Mouse (Mus musculus): ENCODE data around the gene Hnrnpk.
"Not testable (repeated sequence)": the region's sequence is repeated elsewhere in the genome, so short reads cannot be mapped to it uniquely, and the experiment has no call there.

Gene Hnrnpk

DNA sequence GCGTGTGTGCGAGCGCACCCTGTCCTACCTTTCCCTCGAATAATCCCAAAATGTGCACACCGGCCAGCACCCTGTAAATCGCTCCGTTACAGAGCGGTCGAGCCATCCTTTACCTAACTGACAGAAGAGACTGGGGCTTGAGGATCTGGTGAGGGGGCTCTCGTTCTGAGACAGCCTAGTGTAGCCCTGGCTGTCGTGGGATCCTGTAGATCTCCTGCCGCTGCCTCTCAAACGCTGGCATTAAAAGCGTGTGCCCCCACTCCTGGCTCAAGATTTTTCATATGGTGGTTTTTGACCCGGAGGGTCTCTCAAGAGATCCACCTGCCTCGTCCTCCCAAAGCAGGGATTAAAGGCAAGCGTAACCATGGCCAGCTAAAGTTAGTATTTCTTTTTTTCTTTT, at the start of gene Hnrnpk:
Gene Hnrnpk (minus strand): TSS at position 101 of the 400 bp plus-strand sequence.
- DNase-seq = not testable (repeated sequence)

DNA sequence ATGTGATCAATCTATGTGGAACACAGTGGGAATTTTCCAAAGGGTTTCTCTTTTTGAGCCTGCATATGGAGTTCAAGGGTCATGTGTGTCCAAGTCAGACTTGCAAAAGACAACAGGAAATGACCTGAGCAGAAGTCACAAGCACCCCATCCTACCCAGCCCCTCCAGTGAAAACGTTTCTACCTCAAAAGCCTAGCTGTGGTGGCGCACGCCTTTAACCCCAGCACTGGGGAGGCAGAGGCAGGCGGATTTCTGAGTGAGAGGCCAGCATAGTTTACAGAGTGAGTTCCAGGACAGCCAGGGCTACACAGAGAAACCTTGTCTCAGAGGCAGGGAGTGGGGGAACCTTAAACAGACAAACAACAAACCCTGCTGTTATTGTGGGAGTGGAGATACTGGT, 49.1 kb upstream of the Hnrnpk start:
- DNase-seq = no peak

DNA sequence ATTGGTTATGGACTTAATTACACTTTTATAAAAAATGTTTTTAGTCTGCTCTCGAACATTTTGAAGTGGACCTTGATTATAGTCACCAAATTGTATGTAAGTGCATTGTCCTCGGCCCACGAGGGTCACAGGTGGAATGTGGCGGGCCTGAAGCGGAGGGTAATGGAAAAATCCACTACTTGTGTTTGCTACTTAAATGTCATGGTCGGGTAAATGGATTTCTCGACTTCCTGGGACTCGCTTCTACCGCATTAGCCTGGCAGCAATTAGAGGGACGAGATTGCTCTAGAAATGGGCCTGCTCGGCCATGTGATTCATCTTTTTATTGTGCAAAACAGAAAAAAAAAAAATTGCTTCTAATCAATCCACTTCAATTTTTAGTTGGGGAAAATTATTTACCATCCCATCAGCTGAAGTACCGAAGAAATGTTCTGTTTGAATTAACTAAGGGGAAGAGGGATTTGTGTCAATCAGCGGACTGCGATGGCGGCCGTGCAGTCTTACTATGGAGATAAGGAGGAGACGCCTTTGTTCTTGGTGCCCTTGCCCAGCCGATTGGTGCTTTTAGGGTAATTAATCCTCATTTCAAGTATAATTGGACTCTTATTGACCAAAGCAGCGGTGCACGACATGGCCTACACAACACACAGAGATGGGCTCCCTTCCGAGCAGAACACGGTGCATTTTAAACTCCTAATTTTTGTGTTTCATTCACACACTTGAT, 47.5 kb upstream of the Hnrnpk start:
- DNase-seq = no peak

DNA sequence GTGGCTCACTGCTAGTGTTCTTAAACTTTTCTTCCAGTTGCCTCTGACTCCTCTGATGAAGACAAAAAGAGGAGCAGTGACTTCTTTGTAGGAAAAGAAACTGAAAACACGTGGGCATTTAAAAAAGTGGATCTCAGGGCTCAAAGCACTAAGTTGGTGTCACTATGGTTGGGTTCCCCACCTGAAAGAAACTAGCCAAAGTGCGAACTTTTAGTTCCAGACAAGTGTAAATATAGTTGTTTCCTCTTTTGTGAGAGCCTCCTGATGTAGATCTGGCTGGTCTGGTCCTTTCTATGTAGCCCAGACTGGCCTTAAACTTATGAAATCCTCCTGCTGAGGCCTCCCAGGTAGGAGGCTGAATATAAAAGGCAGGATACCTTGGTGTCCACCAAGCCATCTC, 43.4 kb upstream of the Hnrnpk start:
- no peak for DNase-seq

DNA sequence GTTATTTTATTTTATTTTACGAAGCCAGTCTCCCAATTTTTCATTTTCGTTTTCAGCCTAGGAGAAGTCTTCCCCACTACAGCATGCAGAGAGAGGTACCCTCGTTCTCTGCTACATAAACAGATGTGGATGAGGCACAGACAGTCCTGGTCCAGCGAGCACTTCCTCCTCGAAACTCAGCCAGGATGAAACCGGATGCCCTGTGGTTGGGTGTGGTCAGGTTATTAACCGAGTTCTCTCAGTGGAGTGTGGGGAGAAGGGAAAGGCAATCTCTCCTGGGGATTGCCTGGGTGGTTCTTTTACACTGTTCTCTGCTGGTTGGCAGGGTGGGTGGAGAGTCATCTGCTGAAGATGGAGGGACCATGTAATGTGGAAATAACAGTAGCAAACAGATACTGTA, 40.6 kb upstream of the Hnrnpk start:
- no peak for DNase-seq

DNA sequence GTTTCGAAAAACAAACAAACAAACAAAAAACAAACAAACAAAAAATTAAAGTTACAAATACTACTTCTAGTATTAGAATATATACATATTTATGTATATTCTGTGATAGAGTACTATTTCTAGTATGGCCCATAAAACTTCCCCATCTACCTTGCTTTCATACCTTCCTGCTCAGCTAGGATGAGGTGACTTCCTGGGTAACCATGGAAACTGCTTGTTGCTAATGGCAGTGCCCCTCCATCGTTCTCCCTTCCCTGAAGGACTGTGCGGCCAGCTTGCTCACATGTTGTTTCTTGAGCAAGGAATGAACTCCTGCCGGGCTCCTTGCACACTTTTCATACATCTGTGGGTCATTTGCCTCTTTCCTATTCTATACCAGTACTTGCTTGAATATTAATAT, 40.2 kb upstream of the Hnrnpk start:
- no peak for DNase-seq

DNA sequence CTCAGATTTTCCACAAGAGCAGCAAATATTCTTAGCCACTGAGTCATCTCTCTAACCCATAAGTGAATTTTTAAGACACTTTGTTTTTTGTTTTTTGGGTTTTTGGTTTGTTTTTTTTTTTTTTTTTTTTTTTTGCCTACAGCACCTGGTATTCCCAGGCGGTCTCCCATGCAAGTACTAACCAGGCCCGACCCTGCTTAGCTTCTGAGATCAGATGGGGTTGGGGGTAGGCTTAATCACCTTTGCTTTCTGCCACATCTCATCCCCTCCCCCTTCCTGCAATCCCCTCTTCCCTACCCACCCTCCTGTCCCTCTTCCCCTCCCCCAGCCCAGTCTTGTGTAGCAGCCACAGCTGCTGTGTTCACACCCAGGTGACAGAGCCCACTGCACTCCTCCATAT, 36.6 kb upstream of the Hnrnpk start:
- no peak for DNase-seq

DNA sequence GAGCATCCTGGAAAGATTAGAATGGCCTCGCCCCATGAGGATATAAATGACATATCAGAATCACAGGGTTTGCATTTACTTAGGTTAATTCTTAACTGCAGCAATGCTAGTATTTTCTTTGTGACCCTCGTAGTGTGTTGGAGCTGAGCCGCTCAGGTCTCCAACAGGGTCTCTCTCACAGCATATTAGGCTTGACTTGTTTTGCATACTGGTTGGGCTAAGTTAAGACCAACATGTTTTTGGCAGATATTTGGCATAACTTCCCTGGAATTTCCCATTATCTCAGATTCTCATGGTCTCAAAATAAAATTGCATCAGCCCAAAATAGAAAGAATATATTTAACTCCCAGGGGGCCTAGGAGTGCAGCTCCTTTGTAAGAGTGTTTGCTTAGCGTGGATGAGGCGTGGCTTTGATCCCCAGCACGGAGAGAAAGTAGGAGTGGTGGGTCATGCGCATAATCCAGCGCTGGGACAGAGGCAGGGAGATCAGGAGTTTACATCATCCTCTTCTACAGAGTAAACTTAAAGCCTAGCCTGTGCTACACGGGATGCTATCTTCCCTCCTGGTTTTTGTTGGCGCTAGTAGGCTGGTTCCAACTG, 20.0 kb upstream of the Hnrnpk start:
- DNase-seq = no peak

DNA sequence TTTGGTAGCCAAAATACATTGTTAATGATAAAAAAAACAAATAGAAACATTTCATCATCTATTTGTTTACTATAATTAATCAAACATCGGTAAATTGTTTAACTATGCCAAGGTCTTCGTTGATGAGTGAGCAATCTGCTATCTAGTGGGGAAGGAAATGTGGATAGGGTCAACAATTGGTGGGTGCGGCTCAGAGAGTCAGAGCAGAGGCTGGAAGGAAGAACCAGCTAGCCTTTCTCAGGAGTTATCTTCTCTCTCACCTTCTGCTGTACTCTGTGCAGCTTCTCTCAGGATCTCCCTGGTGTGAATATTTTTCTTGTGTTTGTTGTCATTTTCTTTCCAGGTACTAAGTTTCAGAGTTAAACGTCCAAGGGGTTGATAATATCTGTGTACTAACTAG, 19.1 kb upstream of the Hnrnpk start:
- no peak for DNase-seq

DNA sequence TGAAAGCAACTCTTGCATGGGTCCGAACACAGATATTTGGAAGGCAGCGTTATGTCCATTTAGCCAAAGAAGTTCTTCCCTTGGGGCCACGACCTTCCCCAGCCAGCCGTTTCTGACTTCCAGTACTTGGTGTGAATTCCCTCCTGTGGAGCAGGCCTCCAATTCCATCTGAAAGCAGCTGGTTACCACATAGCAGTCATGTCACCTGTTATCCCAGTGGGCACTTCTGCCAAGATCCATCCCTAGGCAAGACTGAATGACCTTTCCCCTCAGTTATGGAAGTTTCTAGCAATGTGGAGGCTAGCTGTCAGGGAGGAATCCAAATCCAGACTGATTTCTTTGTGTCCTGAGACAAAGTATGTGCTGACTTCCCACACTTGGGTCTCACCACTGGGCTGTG, 17.9 kb upstream of the Hnrnpk start:
- no peak for DNase-seq

DNA sequence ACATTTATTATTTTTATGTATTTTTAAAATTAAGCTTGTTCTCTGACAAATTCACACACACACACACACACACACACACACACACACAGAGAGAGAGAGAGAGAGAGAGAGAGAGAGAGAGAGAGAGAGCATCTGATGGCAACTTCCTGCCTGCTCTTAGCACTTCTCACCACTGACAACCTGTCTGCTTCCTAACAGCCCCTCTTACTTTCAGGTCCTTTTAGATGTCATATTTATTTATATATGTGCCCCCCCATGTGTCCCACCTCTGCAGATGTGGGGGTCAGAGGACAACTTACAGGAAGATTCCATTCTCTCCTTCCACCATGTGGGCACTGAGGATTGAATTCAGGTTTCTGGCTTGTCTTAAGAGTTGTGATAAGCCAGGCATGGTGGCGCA, 16.1 kb upstream of the Hnrnpk start:
- DNase-seq = no peak

DNA sequence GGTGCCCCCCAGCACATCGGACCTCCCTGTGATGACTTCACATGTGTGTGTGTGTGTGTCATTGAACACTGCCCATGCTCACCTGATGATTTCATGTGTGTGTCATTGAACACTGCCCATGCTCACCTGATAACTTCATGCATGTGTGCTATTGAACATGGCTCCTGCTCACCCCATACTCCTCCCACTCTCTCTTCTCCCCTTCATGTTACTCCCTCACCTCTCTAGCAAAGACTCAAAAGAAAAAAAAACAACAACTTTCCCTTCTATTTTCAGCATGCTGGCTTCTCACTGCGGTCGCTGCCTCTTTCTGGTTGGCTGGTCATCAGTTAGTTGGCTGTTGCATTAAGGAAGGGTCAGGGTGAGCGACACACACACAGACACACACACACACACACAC, 15.5 kb upstream of the Hnrnpk start:
- DNase-seq = no peak

DNA sequence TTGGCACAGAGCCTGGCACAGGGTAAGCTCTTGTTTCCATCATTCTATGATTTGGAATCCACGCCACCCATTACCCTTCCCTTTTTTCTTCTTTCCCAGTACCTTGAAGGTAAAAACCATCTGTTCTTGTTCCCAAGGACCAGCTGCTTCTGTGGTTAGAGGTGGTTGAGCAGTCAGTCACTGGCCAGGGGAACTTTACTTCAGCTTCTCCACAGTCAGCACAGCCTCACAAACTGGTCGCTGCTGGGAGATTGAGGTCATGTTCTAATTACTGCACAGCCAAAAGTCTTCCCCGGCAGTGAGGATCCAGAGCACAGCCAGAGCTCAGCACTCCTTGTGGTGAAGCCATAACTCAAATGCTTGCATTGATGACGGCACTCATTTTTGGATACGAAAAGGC, 12.7 kb upstream of the Hnrnpk start:
- no peak for DNase-seq

DNA sequence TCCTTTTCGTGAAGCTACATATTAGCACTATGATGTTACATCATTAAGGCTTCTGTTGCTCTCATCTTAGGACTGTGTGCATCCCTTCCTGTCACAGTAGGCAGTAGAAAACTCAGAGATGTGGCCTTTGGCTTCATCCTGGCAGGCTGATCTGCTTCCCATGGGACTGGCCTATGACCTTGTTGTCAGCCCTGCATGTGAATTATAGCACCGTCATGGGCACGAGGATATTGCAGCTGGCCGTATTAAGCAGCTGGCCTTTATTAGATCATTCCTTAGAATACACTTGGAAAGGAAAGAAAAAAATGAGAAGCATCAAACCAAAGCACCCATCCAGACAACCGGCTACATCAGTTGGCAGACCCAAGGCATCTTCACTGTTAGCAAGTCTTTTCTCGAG, 12.2 kb upstream of the Hnrnpk start:
- DNase-seq = no peak

DNA sequence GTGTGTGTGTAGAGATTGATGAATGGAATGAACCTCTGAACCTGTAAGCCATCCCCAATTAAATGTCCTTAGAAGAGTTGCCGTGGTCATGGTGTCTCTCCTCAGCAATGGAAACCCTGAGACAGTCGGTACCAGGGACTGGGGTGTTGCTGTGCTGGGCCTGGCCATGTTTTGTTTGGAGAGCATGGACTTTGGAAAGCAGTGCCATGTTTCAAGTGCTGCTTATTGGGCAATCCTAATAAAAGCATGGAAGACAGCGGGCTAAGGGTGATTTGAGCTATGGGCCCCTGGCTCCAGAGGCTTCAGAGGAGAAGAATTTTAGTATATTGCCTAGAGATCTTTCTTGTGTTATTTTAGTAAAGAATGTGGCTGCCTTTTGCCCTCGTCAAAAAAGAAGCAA, 7.9 kb upstream of the Hnrnpk start:
- no peak for DNase-seq

DNA sequence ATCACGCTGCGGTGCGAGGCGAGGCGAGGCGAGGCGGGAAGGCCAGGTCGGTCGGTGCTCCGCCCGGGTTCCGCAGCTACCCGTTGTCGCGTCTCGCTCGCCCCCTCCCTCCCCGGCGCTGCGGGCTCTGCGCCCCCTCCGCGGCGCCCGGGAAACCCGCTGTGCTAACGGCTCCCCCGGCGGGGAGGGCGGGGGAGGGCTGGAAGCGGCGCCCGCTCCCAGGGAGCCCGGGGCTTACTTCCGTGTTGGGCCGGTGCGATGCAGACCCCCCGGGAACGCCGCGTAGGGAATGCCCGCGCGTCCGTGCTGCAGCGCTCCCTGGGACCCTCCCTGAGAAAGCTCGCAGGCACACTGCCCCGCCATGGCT, 416 bp downstream of the Hnrnpk start:
- no peak for DNase-seq

DNA sequence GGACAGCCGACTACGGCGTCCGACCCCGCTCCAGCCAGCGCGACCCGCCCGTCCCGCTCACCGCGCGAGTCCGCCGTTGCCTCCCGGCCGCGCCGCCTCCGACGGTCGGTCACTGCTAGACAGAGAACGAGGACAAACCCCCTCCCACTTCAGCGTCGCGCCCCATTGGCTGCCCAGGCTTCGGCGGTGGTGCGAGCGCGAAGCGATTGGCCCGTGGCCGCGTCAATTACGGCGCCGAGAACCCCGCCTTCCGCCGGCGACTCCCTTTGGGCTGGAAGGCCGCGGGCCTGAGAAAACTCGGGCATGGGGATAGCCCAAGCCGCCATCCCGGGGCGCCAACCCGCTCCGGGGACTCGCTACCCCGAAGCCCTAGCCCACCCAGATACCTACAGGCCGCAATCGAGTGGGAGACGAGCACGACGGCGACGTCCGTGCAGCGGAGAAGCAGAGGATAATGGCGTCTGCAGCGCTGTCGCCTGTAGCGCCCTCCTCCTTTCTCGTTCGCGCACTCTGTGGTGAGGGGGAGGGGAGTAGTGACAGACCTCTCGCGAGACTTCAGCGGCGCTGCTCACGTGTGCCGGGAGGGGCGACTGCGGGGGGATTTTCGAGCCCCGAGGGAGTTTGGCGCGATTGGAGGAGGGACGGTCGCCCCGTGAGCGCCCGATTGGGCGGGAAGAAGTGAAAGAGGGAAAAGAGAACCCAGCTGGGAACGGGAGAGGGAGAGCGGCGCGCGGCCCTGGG, 970 bp downstream of the Hnrnpk start, which contains the start of gene Rmi1:
Gene Rmi1 (plus strand): TSS at position 246 of the 741 bp plus-strand sequence.
- peak; percentile 98 for DNase-seq

DNA sequence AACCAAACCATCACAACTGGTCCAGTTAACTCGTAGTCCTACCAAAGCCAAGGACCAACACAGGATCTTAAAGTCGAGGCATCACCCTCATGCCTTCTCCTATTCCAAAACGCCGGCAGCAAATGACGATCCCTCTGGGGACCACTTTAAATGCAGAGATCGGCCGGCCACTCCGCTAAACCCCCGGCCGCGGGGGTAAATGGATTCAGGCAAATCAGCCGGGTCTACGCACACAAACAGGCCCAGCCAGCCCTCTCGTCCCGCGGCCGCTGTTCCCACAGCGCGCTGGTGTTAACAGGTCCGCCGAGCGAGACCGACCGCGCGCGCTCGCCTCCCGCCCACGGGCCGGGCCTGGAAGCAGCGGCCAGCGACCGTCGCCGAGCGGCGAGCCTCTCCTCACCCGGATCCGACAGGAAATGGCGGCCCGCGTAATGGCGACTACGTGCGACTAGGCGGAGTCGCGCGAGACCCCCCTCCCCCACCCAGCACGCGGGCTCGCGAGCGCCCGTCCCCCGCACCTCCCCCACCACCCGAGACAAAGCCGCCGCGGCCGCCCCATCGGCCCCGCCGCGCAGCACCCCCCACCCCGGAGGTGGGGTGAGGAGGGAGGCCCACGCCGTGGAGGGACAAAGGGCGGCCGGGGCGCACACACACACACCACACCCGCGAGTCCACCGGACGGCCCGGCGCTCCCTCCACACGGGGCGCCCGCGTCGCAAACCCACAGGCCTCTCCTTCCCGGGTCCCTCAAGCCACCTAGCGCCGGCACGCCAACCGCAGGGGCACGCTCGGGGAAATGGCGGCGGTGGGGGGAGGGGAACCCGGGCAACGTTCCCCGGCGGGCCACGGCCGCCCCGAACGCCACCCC, 1.8 kb downstream of the Hnrnpk start:
- peak; percentile 62 for DNase-seq

DNA sequence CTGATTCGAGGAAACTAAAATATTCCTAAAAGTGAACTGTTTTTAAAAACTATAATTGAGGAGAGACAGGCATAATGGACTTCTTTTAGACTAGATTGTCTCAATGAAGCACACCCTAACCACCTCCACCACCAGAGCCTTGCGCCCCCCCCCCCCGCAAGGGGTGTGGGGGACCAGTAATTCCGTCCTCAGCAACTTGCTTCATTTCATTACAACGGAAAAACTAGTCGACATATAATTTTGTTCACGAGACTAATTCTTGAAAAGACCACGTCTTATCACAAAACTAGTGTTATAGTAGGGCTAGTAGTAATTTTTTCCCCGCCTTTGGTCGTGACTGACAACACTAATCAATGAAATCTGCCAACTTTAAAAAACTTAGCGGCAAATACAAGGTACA, 2.6 kb downstream of the Hnrnpk start:
- DNase-seq = no peak

DNA sequence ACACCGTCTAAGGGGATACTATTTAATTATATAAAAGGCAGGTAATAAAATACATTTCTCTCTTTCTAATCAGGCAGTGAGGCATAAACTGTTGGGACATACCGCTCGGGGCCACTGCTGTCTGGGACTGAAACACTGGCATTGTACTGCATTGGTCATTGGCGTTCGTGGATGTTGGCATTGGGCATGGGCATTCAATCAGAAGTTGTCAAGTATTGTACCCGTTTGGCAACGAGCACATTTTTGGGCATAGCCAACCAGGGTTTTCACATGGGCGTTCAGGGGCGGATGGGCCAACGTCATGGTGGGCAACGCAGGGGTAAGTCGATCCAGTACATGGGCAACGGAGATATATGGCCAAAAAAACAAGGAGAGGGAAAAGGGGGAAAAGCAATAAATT, 5.5 kb downstream of the Hnrnpk start:
- DNase-seq = no peak

DNA sequence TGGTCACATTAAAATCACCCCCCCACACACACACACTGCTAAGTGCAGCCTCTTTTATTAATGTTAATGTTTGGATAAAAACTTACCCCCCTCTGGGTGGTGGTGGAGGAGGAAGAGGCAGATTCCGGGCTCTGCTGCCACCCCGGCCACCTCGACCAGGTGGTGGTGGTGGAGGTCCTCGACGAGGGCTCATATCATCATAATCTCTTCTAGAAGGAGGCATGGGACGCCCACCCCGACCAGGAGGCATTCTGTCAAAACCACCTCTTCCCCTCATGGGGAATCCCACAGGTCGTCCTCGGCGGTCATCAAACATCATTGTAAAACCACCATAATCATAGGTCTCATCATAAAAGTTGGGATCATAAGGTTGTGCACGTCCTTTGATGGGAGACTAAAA, 8.8 kb downstream of the Hnrnpk start:
- DNase-seq = not testable (repeated sequence)

DNA sequence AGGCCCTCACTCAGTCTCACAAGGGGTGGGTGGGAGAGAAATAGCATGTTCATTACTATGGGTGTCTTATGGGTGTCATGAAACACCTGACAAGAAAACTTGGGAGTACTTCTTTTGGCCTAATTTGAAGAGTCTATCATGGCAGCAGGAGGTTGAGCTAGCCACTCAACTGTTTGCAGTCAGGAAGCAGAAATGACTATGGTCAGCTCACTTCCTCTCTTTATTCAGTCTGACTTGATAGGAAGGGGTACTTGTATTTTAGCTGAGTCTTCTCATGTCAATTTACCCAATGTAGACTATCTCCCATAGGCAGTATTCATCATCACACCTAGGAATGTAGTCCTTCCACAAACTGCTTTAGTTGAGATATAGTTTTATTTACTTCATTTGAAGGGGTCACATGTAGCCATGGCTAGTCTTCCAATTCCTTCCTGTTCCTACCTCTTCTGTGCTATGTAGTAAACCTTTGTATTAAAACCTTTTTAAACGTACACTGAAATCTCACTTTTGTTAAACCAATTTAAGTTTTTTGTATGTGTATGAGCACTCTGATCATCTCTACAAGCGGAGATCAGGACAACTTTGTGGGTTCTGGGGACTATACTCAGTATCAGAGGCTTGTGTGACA, 13.7 kb downstream of the Hnrnpk start:
- no peak for DNase-seq

DNA sequence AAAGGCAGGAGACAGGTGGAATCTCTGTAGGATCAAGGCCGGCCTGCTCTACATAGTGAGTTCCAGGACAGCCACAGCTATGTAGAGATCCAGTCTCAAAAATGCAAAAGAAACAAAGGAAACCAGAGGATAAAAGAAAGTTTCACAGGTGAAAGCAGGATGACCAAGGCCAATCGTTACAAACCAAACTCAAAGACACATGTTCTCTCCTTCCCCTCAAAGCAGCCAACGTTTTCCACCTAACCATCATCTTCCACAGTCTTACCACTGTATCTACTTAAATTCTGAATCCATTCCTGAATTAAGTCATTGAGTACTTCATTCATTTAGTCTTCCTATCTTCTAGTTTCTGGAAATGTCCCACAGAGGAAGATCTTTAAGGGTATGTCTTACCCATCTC, 14.8 kb downstream of the Hnrnpk start:
- no peak for DNase-seq
